Mouse (Mus musculus) MEL (cell line): ENCODE measurements around the gene Rfx5.

Source experiments
- CHD2 ChIP-seq: IDR thresholded peaks from 2 replicates; pipeline ENCODE4 v1.6.1; 2011; ENCODE audit warnings: low read length, improper control_type of control experiment
- CTCF ChIP-seq, 3 experiments: IDR thresholded peaks in 2 of 3; conservative IDR thresholded peaks in 1 of 3; 2 replicates each; pipeline ENCODE4 v1.5.1; 2011 to 2012; ENCODE audit warnings: low read length in 3 of 3, low read depth in 2 of 3, mild to moderate bottlenecking in 2 of 3, improper control_type of control experiment in 1 of 3, inconsistent platforms in 1 of 3, mixed read lengths in 1 of 3, moderate library complexity in 1 of 3; ENCODE audit not compliant: control insufficient read depth in 1 of 3, insufficient read depth in 1 of 3, poor library complexity in 1 of 3, severe bottlenecking in 1 of 3
- EP300 ChIP-seq, 2 experiments: IDR thresholded peaks; 2 replicates each; pipeline ENCODE4 v1.6.1; 2011; ENCODE audit warnings: improper control_type of control experiment in 2 of 2, low read length in 2 of 2, low read depth in 1 of 2, mild to moderate bottlenecking in 1 of 2
- POLR2A ChIP-seq, 2 experiments: IDR thresholded peaks; 2 replicates each; pipeline ENCODE4 v1.6.1; 2011 to 2012; ENCODE audit warnings: low read length in 2 of 2, mild to moderate bottlenecking in 2 of 2, control low read depth in 1 of 2, improper control_type of control experiment in 1 of 2, low read depth in 1 of 2, moderate library complexity in 1 of 2; ENCODE audit not compliant: control insufficient read depth in 1 of 2, insufficient read depth in 1 of 2, poor library complexity in 1 of 2
- RAD21 ChIP-seq: IDR thresholded peaks from 2 replicates; pipeline ENCODE4 v1.6.1; 2011; ENCODE audit warnings: mild to moderate bottlenecking, low read depth, low read length, improper control_type of control experiment
- SIN3A ChIP-seq: IDR thresholded peaks from 2 replicates; pipeline ENCODE4 v1.6.1; 2012; ENCODE audit warnings: low read length, improper control_type of control experiment, inconsistent platforms
- SMC3 ChIP-seq: IDR thresholded peaks from 2 replicates; pipeline ENCODE4 v1.6.1; 2011; ENCODE audit warnings: low read depth, low read length, improper control_type of control experiment
- USF1 ChIP-seq: IDR thresholded peaks from 2 replicates; pipeline ENCODE4 v1.6.1; 2014; ENCODE audit warnings: low read depth, mild to moderate bottlenecking, inconsistent platforms, low read length, improper control_type of control experiment, moderate library complexity

GRCm38 (mm10) chr3:94972552-94972951 is 18.7 kb downstream of the Rfx5 start:
- TF ChIP-seq USF1 (no peak), CTCF (IDR thresholded peaks at IDR 0.05 in 2 of 3, conservative IDR thresholded peaks at IDR 0.05 in 1 of 3; ENCODE audit: control insufficient read depth in 1 of 3, insufficient read depth in 1 of 3, low read depth in 2 of 3, low read length in 3 of 3, poor library complexity in 1 of 3, severe bottlenecking in 1 of 3) (no peak), RAD21 (no peak), SIN3A (no peak), POLR2A (IDR thresholded peaks at IDR 0.05; ENCODE audit: control insufficient read depth in 1 of 2, insufficient read depth in 1 of 2, low read depth in 1 of 2, low read length in 2 of 2, poor library complexity in 1 of 2) (no peak), EP300 (IDR thresholded peaks at IDR 0.05; ENCODE audit: low read depth in 1 of 2, low read length in 2 of 2) (no peak), CHD2 (no peak), SMC3 (no peak)
